Mouse (Mus musculus) CH12.LX (cell line): ENCODE results near the gene Pex11b. TPM values are rescaled to one million over a fixed set of nuclear protein-coding genes. Genes with fewer than 3 reads are reported as not detected.
A peak's percentile ranks its signal among the peaks of the same experiment; 100 is the strongest.

Source experiments
- DNase-seq: peaks from one replicate; pipeline ENCODE4 v3.0.0-alpha.2; 2013; ENCODE audit errors: extremely low read depth
- H3K27ac ChIP-seq: 2 replicates; pipeline ENCODE4 v1.5.1; 2012; ENCODE audit warnings: low read depth, mild to moderate bottlenecking, control low read depth, moderate library complexity; ENCODE audit not compliant: insufficient read depth
- H3K27me3 ChIP-seq: replicated peaks from 2 replicates; pipeline ENCODE3; 2012; ENCODE audit warnings: inconsistent platforms
- H3K36me3 ChIP-seq, 2 experiments: replicated peaks in 1 of 2; 2 replicates each; pipeline versions ENCODE3 to v1.6.1; 2012; ENCODE audit warnings: inconsistent platforms in 1 of 2, low read length in 1 of 2, mild to moderate bottlenecking in 1 of 2, mixed read lengths in 1 of 2, moderate library complexity in 1 of 2; ENCODE audit not compliant: control insufficient read depth in 1 of 2, insufficient read depth in 1 of 2
- H3K4me1 ChIP-seq, 2 experiments: 2 replicates each; pipeline ENCODE4 v1.6.1; 2012; ENCODE audit warnings: inconsistent platforms in 1 of 2, moderate library complexity in 1 of 2; ENCODE audit not compliant: insufficient read depth in 2 of 2, control insufficient read depth in 1 of 2
- H3K4me2 ChIP-seq: 2 replicates; pipeline ENCODE4 v1.6.1; 2012; ENCODE audit warnings: low read depth, mild to moderate bottlenecking, control low read depth; ENCODE audit not compliant: poor library complexity, insufficient read depth, severe bottlenecking
- H3K4me3 ChIP-seq, 3 experiments: fragments of 150-350 bp in 1 of 3; sonication (generic) in 1 of 3; replicated peaks in 1 of 3; 2 replicates each; pipeline versions ENCODE3 to v1.5.1; 2011 to 2012; ENCODE audit warnings: low read depth in 2 of 3, low read length in 2 of 3, mild to moderate bottlenecking in 2 of 3, moderate library complexity in 2 of 3, control low read depth in 1 of 3, improper control_type of control experiment in 1 of 3, inconsistent platforms in 1 of 3, mixed read lengths in 1 of 3; ENCODE audit not compliant: poor library complexity in 1 of 3
- H3K79me2 ChIP-seq: replicated peaks from 2 replicates; pipeline ENCODE4 v1.6.1; 2012; ENCODE audit warnings: mild to moderate bottlenecking, moderate library complexity; ENCODE audit not compliant: control insufficient read depth, poor library complexity, insufficient read depth, severe bottlenecking; ENCODE audit errors: extremely low read depth
- H3K9ac ChIP-seq: 2 replicates; pipeline ENCODE4 v1.6.1; 2012; ENCODE audit warnings: low read depth, mild to moderate bottlenecking, control low read depth, moderate library complexity; ENCODE audit not compliant: insufficient read depth
- H3K9me3 ChIP-seq: replicated peaks from 2 replicates; pipeline ENCODE3; 2012; ENCODE audit warnings: low read length, inconsistent platforms, mixed read lengths
- BHLHE40 ChIP-seq: IDR thresholded peaks from 2 replicates; pipeline ENCODE4 v1.6.1; 2011; ENCODE audit warnings: mild to moderate bottlenecking, low read depth, low read length, improper control_type of control experiment
- CHD1 ChIP-seq: IDR thresholded peaks from 2 replicates; pipeline ENCODE4 v1.6.1; 2012; ENCODE audit warnings: low read depth, low read length, improper control_type of control experiment, inconsistent platforms
- CTCF ChIP-seq, 2 experiments: IDR thresholded peaks in 1 of 2; conservative IDR thresholded peaks in 1 of 2; 2 replicates each; pipeline ENCODE4 v1.5.1; 2011 to 2012; ENCODE audit warnings: low read depth in 2 of 2, low read length in 2 of 2, improper control_type of control experiment in 1 of 2, inconsistent platforms in 1 of 2, mild to moderate bottlenecking in 1 of 2, moderate library complexity in 1 of 2
- E2F4 ChIP-seq: IDR thresholded peaks from 2 replicates; pipeline ENCODE4 v1.6.1; 2011; ENCODE audit warnings: low read depth, low read length, improper control_type of control experiment; ENCODE audit not compliant: insufficient replicate concordance
- ELF1 ChIP-seq: IDR thresholded peaks from 2 replicates; pipeline ENCODE4 v1.6.1; 2014; ENCODE audit warnings: low read depth, mild to moderate bottlenecking, inconsistent platforms, low read length, improper control_type of control experiment
- IRF4 ChIP-seq: IDR thresholded peaks from 2 replicates; pipeline ENCODE4 v1.6.1; 2014; ENCODE audit warnings: low read depth, mild to moderate bottlenecking, inconsistent platforms, low read length, improper control_type of control experiment
- KAT2A ChIP-seq: IDR thresholded peaks from 2 replicates; pipeline ENCODE4 v1.6.1; 2012; ENCODE audit warnings: low read length, improper control_type of control experiment, inconsistent platforms; ENCODE audit not compliant: insufficient replicate concordance
- MAFK ChIP-seq: IDR thresholded peaks from 2 replicates; pipeline ENCODE4 v1.6.1; 2011; ENCODE audit warnings: low read length, improper control_type of control experiment; ENCODE audit not compliant: insufficient replicate concordance
- MXI1 ChIP-seq: IDR thresholded peaks from 2 replicates; pipeline ENCODE4 v1.6.1; 2011; ENCODE audit warnings: mild to moderate bottlenecking, low read depth, low read length, improper control_type of control experiment
- MYC ChIP-seq: IDR thresholded peaks from 2 replicates; pipeline ENCODE4 v1.6.1; 2011; ENCODE audit warnings: low read depth, mild to moderate bottlenecking, improper control_type of control experiment, low read length
- POLR2A ChIP-seq: IDR thresholded peaks from 2 replicates; pipeline ENCODE4 v1.6.1; 2011; ENCODE audit warnings: low read depth, mild to moderate bottlenecking, improper control_type of control experiment, low read length
- RAD21 ChIP-seq: IDR thresholded peaks from 2 replicates; pipeline ENCODE4 v1.6.1; 2011; ENCODE audit warnings: low read depth, mild to moderate bottlenecking, low read length, improper control_type of control experiment, moderate library complexity
- SIN3A ChIP-seq: IDR thresholded peaks from 2 replicates; pipeline ENCODE4 v1.6.1; 2012; ENCODE audit warnings: low read length, improper control_type of control experiment, inconsistent platforms
- TBP ChIP-seq: conservative IDR thresholded peaks from 2 replicates; pipeline ENCODE4 v1.6.1; 2011; ENCODE audit warnings: low read depth, low read length, improper control_type of control experiment
- TCF12 ChIP-seq: IDR thresholded peaks from 2 replicates; pipeline ENCODE4 v1.6.1; 2014; ENCODE audit warnings: low read depth, mild to moderate bottlenecking, inconsistent platforms, low read length, improper control_type of control experiment
- UBTF ChIP-seq: IDR thresholded peaks from 2 replicates; pipeline ENCODE4 v1.6.1; 2012; ENCODE audit warnings: low read depth, mild to moderate bottlenecking, inconsistent platforms, low read length, improper control_type of control experiment, moderate library complexity
- USF1 ChIP-seq: IDR thresholded peaks from 2 replicates; pipeline ENCODE4 v1.6.1; 2014; ENCODE audit warnings: low read depth, mild to moderate bottlenecking, inconsistent platforms, low read length, improper control_type of control experiment
- USF2 ChIP-seq: conservative IDR thresholded peaks from 2 replicates; pipeline ENCODE4 v1.6.1; 2011; ENCODE audit warnings: low read depth, low read length, improper control_type of control experiment
- ZC3H11A ChIP-seq: IDR thresholded peaks from 2 replicates; pipeline ENCODE4 v1.6.1; 2012; ENCODE audit warnings: low read depth, mild to moderate bottlenecking, inconsistent platforms, low read length, improper control_type of control experiment
- ZNF384 ChIP-seq: IDR thresholded peaks from 2 replicates; pipeline ENCODE4 v1.6.1; 2012; ENCODE audit warnings: low read depth, low read length, improper control_type of control experiment, inconsistent platforms
- dilution Hi-C: fragments of 300-500 bp; cut with MboI; formaldehyde crosslinking; loops from 2 replicates; pipeline ENCODE4 v1.14.3; 2020; ENCODE audit warnings: low sequenced_read_pairs; ENCODE audit not compliant: extremely low pct_unique_long_range_greater_than_20kb, extremely low pct_ligation_motif_present
- in situ Hi-C: fragments of 300-500 bp; cut with MboI; formaldehyde crosslinking; loops from 3 replicates; pipeline ENCODE4 v1.14.3; 2019; ENCODE audit warnings: low sequenced_read_pairs, low pct_ligation_motif_present, low pct_unique_long_range_greater_than_20kb, mixed read lengths
- polyA plus RNA-seq: library from polyadenylated mRNA; unstranded; fragments of >175 nt; gene quantifications from 2 replicates; pipeline ENCODE4 v1.2.1, GENCODE M21; 2012; ENCODE audit warnings: low read depth; ENCODE audit not compliant: insufficient read length
- total RNA-seq, 2 experiments: library from RNA; depleted of rRNA; stranded (reverse); fragments of 300-350 nt in 1 of 2; fragments of >200 nt in 1 of 2; gene quantifications; 2 replicates each; pipeline ENCODE4 v1.2.3; 2012 to 2014

Gene Pex11b
- total and polyA plus RNA-seq, 3 experiments = 23.4 to 33.1 (median 27.9) TPM

DNA sequence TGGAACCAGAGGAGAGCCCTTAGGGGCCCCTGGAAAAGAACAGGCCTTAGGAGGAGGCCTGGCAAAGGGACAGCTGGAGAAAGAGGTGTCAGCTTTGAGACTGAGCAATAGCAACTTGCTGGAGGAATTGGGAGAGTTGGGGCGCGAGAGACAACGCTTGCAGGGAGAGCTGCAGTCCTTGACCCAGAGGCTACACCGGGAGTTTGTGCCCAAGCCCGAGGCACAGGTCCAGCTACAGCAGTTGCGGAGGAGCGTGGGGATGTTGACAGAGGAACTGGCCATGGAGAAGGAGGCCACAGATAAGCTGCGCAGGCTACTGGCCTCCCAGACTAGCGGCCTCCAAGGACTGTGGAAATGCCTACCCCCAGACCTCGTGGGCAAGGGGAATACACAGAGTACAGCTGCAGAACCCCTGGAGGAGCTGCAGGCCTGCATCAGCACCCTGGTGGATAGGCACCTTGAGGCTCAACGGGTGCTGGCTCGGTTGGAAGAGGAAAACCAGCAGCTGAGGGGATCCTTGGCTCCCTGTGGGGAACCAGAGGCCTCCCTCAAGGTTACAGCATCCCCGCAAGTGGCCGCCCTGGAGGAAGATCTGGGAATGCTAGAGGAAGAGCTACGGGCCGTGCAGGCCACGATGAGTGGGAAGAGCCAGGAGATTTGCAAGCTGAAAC is 49.1 kb downstream of the Pex11b start:
- Histone ChIP-seq H3K4me3 (peak overlapping the region in 1 of 3 experiments; percentile 5), H3K9me3 (no peaks in the 10 kb centered on the region), H3K36me3 (peaks cover 4 to 5% of the 10 kb centered on the region in 2 experiments), H3K79me2 (no peaks in the 10 kb centered on the region), H3K27ac (no peak overlapping the region; the same call in 1 of the 2 replicates), H3K9ac (peak overlapping the region; percentile 1; the same call in 1 of the 2 replicates), H3K4me2 (peak overlapping the region; percentile 76; the same call in 1 of the 2 replicates), H3K4me1 (peaks cover 39 to 66% of the 10 kb centered on the region in 2 experiments), H3K27me3 (no peaks in the 10 kb centered on the region)
- DNase-seq = no peak
- dilution Hi-C loops (no loop called here), in situ Hi-C loops (no loop called here)
- TF ChIP-seq SIN3A (no peak), USF1 (no peak), ZC3H11A (no peak)

DNA sequence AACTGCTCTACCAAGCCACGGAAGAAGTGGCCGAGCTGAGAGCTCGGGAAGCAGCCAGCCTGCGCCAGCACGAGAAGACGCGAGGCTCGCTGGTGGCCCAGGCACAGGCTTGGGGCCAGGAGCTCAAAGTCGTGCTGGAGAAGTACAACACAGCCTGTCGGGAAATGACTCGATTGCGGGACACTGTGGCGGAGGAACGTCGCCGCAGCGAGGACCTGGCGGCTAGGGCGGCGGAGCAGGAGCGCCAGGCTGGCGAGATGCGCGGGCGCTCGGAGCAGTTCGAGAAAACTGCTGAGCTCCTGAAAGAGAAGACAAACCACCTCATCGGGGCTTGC is 49.6 kb downstream of the Pex11b start:
- peaks cover 5% of the 10 kb centered on the region in 2 experiments for H3K36me3 ChIP-seq
- peaks cover 34 to 64% of the 10 kb centered on the region in 2 experiments for H3K4me1 ChIP-seq
- no peak overlapping the region for H3K4me3 ChIP-seq
- H3K9me3 ChIP-seq = no peaks in the 10 kb centered on the region
- no peak for DNase-seq
- dilution Hi-C loops (no loop called here), in situ Hi-C loops (no loop called here)
- H3K27ac ChIP-seq = no peak overlapping the region
- no peak overlapping the region for H3K4me2 ChIP-seq
- H3K79me2 ChIP-seq = no peaks in the 10 kb centered on the region
- H3K27me3 ChIP-seq = no peaks in the 10 kb centered on the region
- H3K9ac ChIP-seq = no peak overlapping the region
- no peak for TF ChIP-seq CHD1
- TF ChIP-seq USF2 = no peak
- no peak for TF ChIP-seq CTCF (conservative IDR thresholded peaks at IDR 0.05 in 1 of 2, IDR thresholded peaks at IDR 0.05 in 1 of 2; ENCODE audit: low read depth in 2 of 2, low read length in 2 of 2)
- no peak for TF ChIP-seq POLR2A
- TF ChIP-seq MYC = no peak
- no peak for TF ChIP-seq UBTF
- no peak for TF ChIP-seq MAFK
- no peak for TF ChIP-seq TCF12
- no peak for TF ChIP-seq TBP
- TF ChIP-seq SIN3A = no peak
- no peak for TF ChIP-seq E2F4
- TF ChIP-seq RAD21 = no peak
- no peak for TF ChIP-seq ZC3H11A
- no peak for TF ChIP-seq ELF1
- TF ChIP-seq KAT2A = no peak
- TF ChIP-seq BHLHE40 = no peak
- no peak for TF ChIP-seq ZNF384
- TF ChIP-seq IRF4 = no peak
- TF ChIP-seq MXI1 = no peak
